Mouse (Mus musculus) lung, adult 2 months (tissue): ENCODE results near the gene Pxk.

Experiments used
- CTCF ChIP-seq: fragments of 200-500 bp; IDR thresholded peaks from 2 replicates; pipeline ENCODE4 v1.5.1; 2011; ENCODE audit warnings: mild to moderate bottlenecking, low read length, control low read depth; ENCODE audit not compliant: insufficient read depth
- POLR2A ChIP-seq: fragments of 200-500 bp; IDR thresholded peaks from 2 replicates; pipeline ENCODE4 v1.6.1; 2011; ENCODE audit warnings: low read depth, mild to moderate bottlenecking, control low read depth, low read length, borderline replicate concordance; ENCODE audit errors: extremely low read depth

DNA sequence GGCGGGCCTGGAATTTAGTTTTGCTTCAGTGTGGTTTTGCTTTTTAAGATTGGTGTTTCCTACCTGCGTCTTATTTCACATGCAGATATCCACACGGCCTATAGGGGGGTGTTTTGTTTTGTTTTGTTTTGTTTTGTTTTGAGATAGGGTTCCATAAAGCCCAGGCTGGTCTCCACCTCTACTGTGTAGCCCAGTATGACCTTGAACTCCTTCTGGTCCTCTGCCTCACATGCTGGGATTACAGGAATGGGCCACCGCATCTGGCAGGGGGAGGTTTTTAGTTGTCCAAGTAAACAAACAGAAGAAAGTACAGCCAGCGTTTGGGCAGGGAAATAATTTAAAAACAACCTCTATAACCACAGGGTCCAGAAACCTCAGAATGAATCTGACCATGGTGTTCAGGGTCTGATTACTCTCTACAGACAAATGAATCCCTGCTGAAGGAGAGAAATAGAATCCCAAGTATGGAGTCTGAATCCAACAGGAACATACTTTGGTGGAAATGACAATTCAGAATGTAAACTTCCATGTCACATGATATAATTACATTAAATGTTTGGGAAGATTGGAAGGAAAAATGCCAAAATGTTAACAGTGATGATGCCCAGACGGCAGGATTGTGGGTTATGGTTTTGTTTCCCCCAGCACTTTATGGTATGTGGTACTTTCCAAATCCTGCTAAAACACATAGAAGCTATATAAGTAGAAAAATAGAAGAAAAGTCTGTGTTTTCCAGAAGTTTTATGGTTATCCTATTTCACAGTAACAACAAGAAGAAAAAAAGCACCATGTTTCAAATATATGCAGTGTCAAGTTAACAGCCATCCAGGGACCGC lies 26.3 kb downstream of the Pxk start:
- TF ChIP-seq CTCF (no peak), POLR2A (no peak)
